Mouse (Mus musculus) testis, adult 10 weeks (tissue): ENCODE results near the gene Safb. TPM values are rescaled to one million over a fixed set of nuclear protein-coding genes. Genes with fewer than 3 reads are reported as not detected.

Experiments used
- polyA plus RNA-seq: library from polyadenylated mRNA; stranded (reverse); fragments of 350-450 nt; fragmentation: Illumina TruSeq; extraction: RNeasy Lipid Tissue Mini Kit (QIAGEN cat#74804); gene quantifications from one replicate; pipeline ENCODE4 v1.2.3, GENCODE M21; 2014; ENCODE audit warnings: low read depth, low replicate concordance

Gene Safb
- polyA plus RNA-seq = 12.3 TPM

GRCm38 (mm10) chr17:56584257-56585130 is at the start of gene Safb, which contains the start of gene Safb2:
TSS of gene Safb (plus strand) at chr17:56584825.
TSS of gene Safb2 (minus strand) at chr17:56584585.

GRCm38 (mm10) chr17:56554122-56554551 is 30.5 kb upstream of the Safb start, which contains the start of gene Gm20219:
TSS of gene Gm20219 (minus strand) at chr17:56554387.

GRCm38 (mm10) chr17:56609452-56610171 is 25.0 kb downstream of the Safb start, which contains the start of gene 2410015M20Rik:
TSS of gene 2410015M20Rik (minus strand) at chr17:56609771.

GRCm38 (mm10) chr17:56613236-56613844 is 28.7 kb downstream of the Safb start, which contains the start of gene Rpl36:
TSS of gene Rpl36 (plus strand) at chr17:56613416.

GRCm38 (mm10) chr17:56626754-56627470 is 42.3 kb downstream of the Safb start, which contains the start of gene Lonp1:
TSS of gene Lonp1 (minus strand) at chr17:56626887.

GRCm38 (mm10) chr17:56627530-56628277 is 43.1 kb downstream of the Safb start, which contains the start of gene Catsperd:
TSS of gene Catsperd (plus strand) at chr17:56628143.

Other genes starting within 250 kb of the Safb start
- 1.2 TPM for gene Ptprs, start 108.3 kb upstream of the Safb start, polyA plus RNA-seq
- 0.24 TPM for gene Znrf4, start 72.4 kb upstream of the Safb start, polyA plus RNA-seq
- 0.49 TPM for gene Gm20219, start 30.4 kb upstream of the Safb start, polyA plus RNA-seq
- 33.5 TPM for gene Safb2, start 240 bp upstream of the Safb start, polyA plus RNA-seq
- 31.0 TPM for gene 2410015M20Rik, start 24.9 kb downstream of the Safb start, polyA plus RNA-seq
- gene Rpl36, start 28.6 kb downstream of the Safb start, polyA plus RNA-seq = not detected
- 1.8 TPM for gene Lonp1, start 42.1 kb downstream of the Safb start, polyA plus RNA-seq
- 111 TPM for gene Catsperd, start 43.3 kb downstream of the Safb start, polyA plus RNA-seq
- 4.0 TPM for gene Ranbp3, start 88.5 kb downstream of the Safb start, polyA plus RNA-seq
- not detected for gene Ndufa11, start 132.9 kb downstream of the Safb start, polyA plus RNA-seq
- gene Vmac, start 133.2 kb downstream of the Safb start, polyA plus RNA-seq = 3.3 TPM
- not detected for gene Nrtn, start 172.7 kb downstream of the Safb start, polyA plus RNA-seq
- 1.3 TPM for gene Dus3l, start 179.9 kb downstream of the Safb start, polyA plus RNA-seq
- not detected for gene Prr22, start 185.4 kb downstream of the Safb start, polyA plus RNA-seq
- 13.6 TPM for gene Rfx2, start 246.2 kb downstream of the Safb start, polyA plus RNA-seq